Mouse (Mus musculus) forebrain, embryonic 14.5 days (tissue): ENCODE data around the gene 2610507B11Rik. TPM values are rescaled to one million over a fixed set of nuclear protein-coding genes. Genes with fewer than 3 reads are reported as not detected.

Experiments
- ATAC-seq: fragments of 200-750 bp; cut with Nextera tagmentation; 2 replicates; pipeline ENCODE4 v1.8.0; 2017; ENCODE audit warnings: mild to moderate bottlenecking, moderate library complexity
- DNase-seq: peaks from one replicate; pipeline ENCODE4 v3.0.0-alpha.2; 2015; ENCODE audit warnings: low spot score
- H3K27ac ChIP-seq: fragments of 300-500 bp; sonication (generic); 2 replicates; pipeline ENCODE4 v1.5.1; 2014; ENCODE audit warnings: low read depth, mild to moderate bottlenecking, control low read depth, low read length, moderate library complexity
- H3K27me3 ChIP-seq: fragments of 300-500 bp; sonication (generic); replicated peaks from 2 replicates; pipeline ENCODE4 v1.6.1; 2014; ENCODE audit warnings: low read length, control low read depth, mixed read lengths; ENCODE audit not compliant: control insufficient read depth, insufficient read depth
- H3K36me3 ChIP-seq: fragments of 300-500 bp; sonication (generic); 2 replicates; pipeline ENCODE4 v1.6.1; 2014; ENCODE audit warnings: low read length, control low read depth; ENCODE audit not compliant: control insufficient read depth, insufficient read depth
- H3K4me1 ChIP-seq: fragments of 300-500 bp; sonication (generic); 2 replicates; pipeline ENCODE4 v1.6.1; 2014; ENCODE audit warnings: antibody characterized with exemption, low read length, control low read depth; ENCODE audit not compliant: control insufficient read depth, insufficient read depth
- H3K4me2 ChIP-seq: fragments of 300-500 bp; sonication (generic); 2 replicates; pipeline ENCODE4 v1.6.1; 2014; ENCODE audit warnings: mild to moderate bottlenecking, control low read depth, low read length
- H3K4me3 ChIP-seq: fragments of 300-500 bp; sonication (generic); 2 replicates; pipeline ENCODE4 v1.5.1; 2014; ENCODE audit warnings: low read depth, low read length, control low read depth
- H3K9ac ChIP-seq: fragments of 300-500 bp; sonication (generic); 2 replicates; pipeline ENCODE4 v1.6.1; 2014; ENCODE audit warnings: mild to moderate bottlenecking, low read length, control low read depth, moderate library complexity
- H3K9me3 ChIP-seq: fragments of 300-500 bp; sonication (generic); replicated peaks from 2 replicates; pipeline ENCODE4 v1.6.1; 2016; ENCODE audit warnings: low read length, control low read depth, mixed read lengths; ENCODE audit not compliant: control insufficient read depth
- WGBS: fragments of 180-500 bp; shearing (Covaris S2); extraction: QIAGEN DNeasy Blood & Tissue Kit; methylation state at CpG from one replicate; pipeline ENCODE4 v1.1.7; 2014; 5-methylcytosine and 5-hydroxymethylcytosine counted together
- polyA plus RNA-seq: library from polyadenylated mRNA; unstranded; fragments of >200 nt; fragmentation: Nextera tagmentation; extraction: Ambion mirVana; gene quantifications from 2 replicates; pipeline ENCODE4 v1.2.1, GENCODE M21; 2014

Gene 2610507B11Rik
- 49.4 and 56.0 TPM in 2 replicates for polyA plus RNA-seq

DNA sequence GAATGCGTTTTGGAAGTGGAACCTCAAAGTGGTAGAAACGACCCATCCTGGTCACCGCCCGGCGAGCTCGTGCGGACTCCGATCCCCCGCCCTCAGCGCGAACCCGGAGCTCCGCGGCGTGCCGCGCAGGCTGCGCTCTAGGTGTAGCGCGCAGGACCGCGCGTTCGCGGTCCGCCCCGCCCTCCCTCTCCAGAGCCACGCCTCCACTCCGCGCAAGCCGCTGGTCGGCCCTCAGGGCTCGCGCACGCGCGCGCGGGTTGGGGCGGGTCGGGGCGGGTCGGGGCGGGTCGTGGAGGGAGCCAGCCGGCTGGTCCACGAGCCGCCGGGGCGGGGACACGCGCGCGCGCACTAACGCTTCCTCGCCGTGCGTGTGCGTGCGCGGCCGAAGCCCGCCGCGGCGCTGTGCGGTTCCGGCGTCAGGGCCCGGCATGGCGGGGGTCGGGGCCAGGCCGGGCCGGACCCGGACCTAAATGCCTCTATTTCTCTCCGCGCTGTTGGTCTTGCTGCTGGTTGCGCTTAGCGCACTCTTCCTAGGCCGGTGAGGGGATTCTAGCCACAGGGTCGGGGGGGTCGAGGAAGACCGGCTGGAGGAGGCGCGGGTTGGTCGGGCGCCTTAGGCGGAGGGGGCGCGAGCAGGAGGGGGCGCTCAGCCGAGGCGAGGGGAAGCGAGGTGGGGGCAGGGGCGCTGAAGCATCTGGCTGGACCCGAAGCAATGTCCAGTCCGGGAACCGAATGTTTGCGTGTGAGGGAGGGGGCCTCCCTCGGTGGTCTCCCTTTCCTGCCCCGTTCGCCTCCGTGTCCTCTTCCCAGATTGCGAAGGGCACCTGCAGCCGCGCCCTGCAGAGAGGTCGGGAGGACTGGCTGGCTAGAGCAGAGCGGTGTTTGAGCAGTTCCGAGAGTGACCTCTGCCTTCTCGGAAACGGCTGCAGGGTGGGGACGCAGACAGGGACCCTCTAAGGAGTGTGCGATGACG, at the start of gene 2610507B11Rik:
Gene 2610507B11Rik, plus strand, starts transcription at position 373 of the 973 bp plus-strand sequence.
- Histone ChIP-seq H3K4me3 (peak within 1 kb of the TSS; percentile 79), H3K27me3 (no peaks in the 10 kb centered on the region), H3K4me1 (peaks cover 7% of the 10 kb centered on the region; the same call in 1 of the 2 replicates), H3K9ac (peak within 1 kb of the TSS; percentile 85), H3K9me3 (no peaks in the 10 kb centered on the region), H3K27ac (peak within 1 kb of the TSS; percentile 78), H3K36me3 (peaks cover 32% of the 10 kb centered on the region), H3K4me2 (peak within 1 kb of the TSS; percentile 75)
- ATAC-seq: peak; percentile 97
- peak; percentile 95 for DNase-seq
- under 1% methylated on average over 83 of the region's 115 CpGs for WGBS

GRCm38 (mm10) chr11:78213086-78213817, 48.3 kb upstream of the 2610507B11Rik start:
- no peak overlapping the region for H3K4me2 ChIP-seq
- H3K9ac ChIP-seq: no peak overlapping the region
- no peaks in the 10 kb centered on the region for H3K4me1 ChIP-seq
- H3K4me3 ChIP-seq: no peak overlapping the region
- no peak overlapping the region for H3K27ac ChIP-seq
- DNase-seq (no peak), ATAC-seq (no peak)
- 94% methylated on average over 14 of the region's 14 CpGs for WGBS
- H3K27me3 ChIP-seq: no peaks in the 10 kb centered on the region
- no peaks in the 10 kb centered on the region for H3K9me3 ChIP-seq
- peaks cover 99% of the 10 kb centered on the region for H3K36me3 ChIP-seq

- DNase-seq (no peak), ATAC-seq (no peak)
- H3K9me3 ChIP-seq: no peaks in the 10 kb centered on the region
- WGBS: 94% methylated on average over 11 of the region's 11 CpGs
- H3K4me3 ChIP-seq: no peak overlapping the region
- peaks cover 98% of the 10 kb centered on the region for H3K36me3 ChIP-seq
- H3K4me2 ChIP-seq: no peak overlapping the region
- no peak overlapping the region for H3K27ac ChIP-seq
- H3K27me3 ChIP-seq: no peaks in the 10 kb centered on the region
- no peaks in the 10 kb centered on the region for H3K4me1 ChIP-seq
- no peak overlapping the region for H3K9ac ChIP-seq
Observed at GRCm38 (mm10) chr11:78215709-78216317, 45.7 kb upstream of the 2610507B11Rik start.

- no peak for DNase-seq
- no peaks in the 10 kb centered on the region for H3K9me3 ChIP-seq
- no peak for ATAC-seq
- H3K27ac ChIP-seq: no peak overlapping the region
- H3K27me3 ChIP-seq: no peaks in the 10 kb centered on the region
- peaks cover 98% of the 10 kb centered on the region for H3K36me3 ChIP-seq
- 92% methylated on average over 4 of the region's 4 CpGs for WGBS
- H3K4me3 ChIP-seq: no peak overlapping the region
- no peak overlapping the region for H3K4me2 ChIP-seq
- no peaks in the 10 kb centered on the region for H3K4me1 ChIP-seq
- H3K9ac ChIP-seq: no peak overlapping the region
Observed at GRCm38 (mm10) chr11:78223586-78223985, 38.0 kb upstream of the 2610507B11Rik start.

DNA sequence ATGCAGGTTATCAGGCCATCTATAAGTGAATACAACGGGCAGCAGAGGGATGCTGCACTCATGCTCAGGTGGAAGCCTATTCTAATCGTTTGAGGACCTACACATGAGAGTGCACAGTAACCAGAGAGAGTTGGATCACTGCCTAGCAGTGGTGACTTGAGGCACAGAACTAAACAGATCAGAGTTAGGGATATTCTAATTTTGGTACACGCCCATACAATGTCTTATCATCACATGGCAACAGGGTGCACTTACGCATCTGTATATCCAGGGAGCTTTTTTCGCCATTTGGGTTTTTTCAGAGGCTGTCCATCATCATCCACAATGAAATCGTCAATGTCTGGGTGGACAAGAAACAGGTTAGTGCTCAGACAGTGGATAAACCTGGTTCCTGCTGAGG, 30.0 kb upstream of the 2610507B11Rik start:
- 90% methylated on average over 6 of the region's 6 CpGs for WGBS
- ATAC-seq: no peak
- Histone ChIP-seq H3K4me2 (no peak overlapping the region), H3K4me1 (no peaks in the 10 kb centered on the region), H3K9me3 (no peaks in the 10 kb centered on the region), H3K27me3 (no peaks in the 10 kb centered on the region), H3K36me3 (peaks cover 79% of the 10 kb centered on the region), H3K9ac (no peak overlapping the region), H3K4me3 (no peak overlapping the region), H3K27ac (no peak overlapping the region)
- no peak for DNase-seq

- Histone ChIP-seq H3K9ac (no peak overlapping the region), H3K27ac (no peak overlapping the region), H3K27me3 (no peaks in the 10 kb centered on the region), H3K4me1 (peaks cover 8% of the 10 kb centered on the region), H3K9me3 (no peaks in the 10 kb centered on the region), H3K4me2 (no peak overlapping the region), H3K36me3 (peaks cover 32% of the 10 kb centered on the region), H3K4me3 (no peak overlapping the region)
- WGBS: 88% methylated on average over 9 of the region's 9 CpGs
- ATAC-seq (no peak), DNase-seq (no peak)
Observed at GRCm38 (mm10) chr11:78240193-78240857, 21.2 kb upstream of the 2610507B11Rik start.

DNA sequence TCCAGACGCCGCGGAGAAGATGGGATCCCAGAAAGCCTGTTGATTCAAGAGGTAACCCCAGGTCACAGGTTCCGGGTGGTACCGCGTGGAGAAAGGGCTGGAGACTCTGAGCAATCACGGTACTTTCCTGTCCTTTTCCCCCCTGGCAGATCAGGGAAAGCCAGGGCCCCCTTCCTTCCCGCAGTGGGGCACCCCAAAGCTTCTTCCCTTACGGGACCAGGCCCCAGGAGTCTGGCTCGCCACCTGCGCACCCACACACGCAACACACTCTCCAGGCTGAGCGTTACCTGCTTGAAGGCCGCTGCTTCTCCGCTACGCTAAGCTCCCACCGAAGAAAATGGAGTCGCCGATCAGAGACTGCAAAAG, 16.3 kb upstream of the 2610507B11Rik start:
- peak overlapping the region; percentile 73 for H3K4me2 ChIP-seq
- no peaks in the 10 kb centered on the region for H3K9me3 ChIP-seq
- peak overlapping the region; percentile 51 for H3K4me3 ChIP-seq
- ATAC-seq (no peak), DNase-seq (no peak)
- peak overlapping the region; percentile 91 for H3K27ac ChIP-seq
- peak overlapping the region; percentile 77 for H3K9ac ChIP-seq
- peaks cover 9% of the 10 kb centered on the region for H3K36me3 ChIP-seq
- no peaks in the 10 kb centered on the region for H3K27me3 ChIP-seq
- WGBS: under 1% methylated on average over 19 of the region's 19 CpGs
- peaks cover 19% of the 10 kb centered on the region for H3K4me1 ChIP-seq

- H3K9me3 ChIP-seq: no peaks in the 10 kb centered on the region
- ATAC-seq: peak; percentile 96
- peaks cover 4% of the 10 kb centered on the region; the same call in 1 of the 2 replicates for H3K36me3 ChIP-seq
- H3K4me3 ChIP-seq: peak within 1 kb of the TSS; percentile 51
- H3K4me1 ChIP-seq: peaks cover 19% of the 10 kb centered on the region
- no peaks in the 10 kb centered on the region for H3K27me3 ChIP-seq
- H3K4me2 ChIP-seq: peak within 1 kb of the TSS; percentile 73
- DNase-seq: peak; percentile 95
- WGBS: under 1% methylated on average over 49 of the region's 50 CpGs
- H3K27ac ChIP-seq: peak within 1 kb of the TSS; percentile 91
- peak within 1 kb of the TSS; percentile 77 for H3K9ac ChIP-seq
Observed at GRCm38 (mm10) chr11:78245627-78246317, 15.8 kb upstream of the 2610507B11Rik start, which contains the start of the genes Sdf2 and Supt6. TSS of gene Sdf2 (plus strand) at chr11:78245746. TSS of gene Supt6 (minus strand) at chr11:78245987.
